Mouse (Mus musculus): ENCODE results near the gene Mettl7a2. TPM values are rescaled to one million over a fixed set of nuclear protein-coding genes. Genes with fewer than 3 reads are reported as not detected.
"Not testable (repeated sequence)": the region's sequence is repeated elsewhere in the genome, so short reads cannot be mapped to it uniquely, and the experiment has no call there.

The Mettl7a2 gene
- total RNA-seq (2021): 1 to 10 TPM in 1 of 2 experiments, under 1 TPM in 1; 0.68 to 1.1 TPM
- long read RNA-seq, experiment 1: 0 reads
- long read RNA-seq, experiment 2: 0 reads

DNA sequence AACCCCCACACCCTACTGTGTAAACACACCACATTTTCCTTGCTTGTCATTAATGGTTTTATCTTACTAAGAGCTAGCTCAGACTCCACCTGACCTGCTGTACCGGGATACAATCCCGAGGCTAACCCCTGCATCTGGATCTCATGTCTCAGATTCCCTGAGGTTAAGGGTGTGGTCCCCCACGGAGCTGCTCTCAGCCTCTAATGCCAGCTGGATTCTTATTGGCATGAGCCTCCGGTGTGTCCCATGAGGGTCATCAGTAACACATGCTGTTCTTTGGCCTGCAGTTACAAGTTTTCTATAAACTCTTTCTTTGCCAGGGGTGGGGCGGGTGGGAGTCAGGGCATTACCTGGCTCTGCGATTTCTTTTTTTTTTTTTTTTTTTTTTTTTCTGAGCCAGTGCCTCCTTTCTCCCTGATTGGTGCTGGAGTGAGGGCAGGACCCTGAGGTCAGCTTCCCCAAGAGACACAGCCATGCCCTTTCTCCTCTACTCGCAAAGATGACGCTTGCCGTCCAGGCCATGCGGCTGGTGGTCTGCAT is at the start of gene Mettl7a2, which contains the start of gene Methig1:
TSS of gene Mettl7a2 (plus strand) at position 490 of the 540 bp plus-strand sequence.
TSS of gene Methig1 (plus strand) at position 439 of the 540 bp plus-strand sequence.
- DNase-seq: no peak
- intact Hi-C loops (cut with DNase I): no loop called here

DNA sequence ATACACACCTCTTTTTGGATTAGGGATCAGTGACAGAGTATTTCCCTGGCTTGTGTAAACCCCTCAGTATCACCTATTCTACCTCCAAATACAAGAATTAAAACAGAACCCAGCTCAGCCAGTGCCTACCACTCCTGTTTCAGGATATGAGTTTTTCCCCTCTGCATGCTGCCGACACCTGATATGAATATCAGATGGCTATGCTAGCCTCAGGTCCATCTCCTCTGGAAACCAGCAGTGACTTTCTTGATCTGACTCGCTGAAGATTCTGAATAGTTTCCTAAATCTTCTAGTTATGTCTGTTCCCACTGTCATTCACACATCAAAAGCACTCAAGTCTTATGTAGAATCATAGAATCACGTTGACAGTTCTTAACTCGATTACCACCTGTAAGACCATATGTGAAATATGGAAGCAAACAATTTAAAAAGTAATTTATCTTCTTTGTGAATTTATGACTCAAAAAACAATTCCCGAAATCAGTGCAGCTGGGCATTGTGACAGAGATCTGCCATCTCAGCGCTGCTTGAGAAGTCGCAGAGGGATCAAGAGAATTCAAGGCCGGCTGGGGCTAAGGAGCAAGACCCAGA is 49.5 kb upstream of the Mettl7a2 start:
- intact Hi-C loops (cut with DNase I): loop anchor here (10.0 kb wide), 1 partner anchor 151 kb away; no protein-coding TSS in a partner anchor
- DNase-seq: no peak

DNA sequence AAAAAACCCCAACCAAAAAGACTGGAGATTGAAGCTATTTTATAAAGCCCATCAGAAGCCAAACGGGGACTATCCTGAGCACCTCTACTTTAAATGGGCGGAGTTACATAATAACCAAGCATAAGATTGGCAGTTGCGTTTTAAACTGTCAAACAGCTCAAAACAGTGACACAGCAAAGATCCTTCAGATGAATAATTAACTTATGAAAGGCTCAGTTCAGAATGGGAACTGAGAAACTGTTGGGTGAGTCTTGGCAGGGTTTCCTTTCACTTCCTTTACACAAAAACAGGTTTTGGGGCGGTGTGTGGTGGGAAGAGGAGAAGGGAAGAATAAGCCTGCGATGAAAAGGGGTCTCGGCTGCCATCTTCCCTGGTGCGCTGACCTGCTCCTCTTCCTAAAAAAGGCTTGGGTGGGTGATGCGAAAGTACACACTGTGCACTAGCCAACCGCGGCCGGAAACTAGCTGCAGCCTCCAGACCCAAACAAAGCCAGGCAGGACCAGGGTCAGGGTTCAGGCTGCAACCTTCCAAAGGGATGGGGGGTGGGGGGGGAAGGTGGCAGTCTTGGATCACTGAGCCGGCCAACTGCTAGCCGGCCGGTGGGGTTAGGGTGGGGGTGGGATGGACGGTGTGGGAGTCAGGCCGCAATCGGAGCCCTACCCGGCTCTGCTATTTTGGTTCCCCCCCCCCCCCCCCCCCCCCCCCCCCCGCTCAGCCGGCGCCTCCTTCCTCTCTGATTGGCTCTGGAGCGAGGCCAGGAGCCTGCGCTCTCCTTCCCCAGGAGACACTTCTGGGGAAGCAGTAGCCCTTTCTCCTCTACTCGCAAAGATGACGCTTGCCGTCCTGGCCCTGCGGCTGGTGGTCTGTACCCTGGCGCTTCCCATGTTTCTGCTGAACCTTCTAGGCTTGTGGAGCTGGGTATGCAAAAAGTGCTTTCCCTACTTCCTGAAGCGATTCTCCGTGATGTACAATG is 48.7 kb upstream of the Mettl7a2 start, which contains the start of gene Mettl7a1:
TSS of gene Mettl7a1 (plus strand) at position 122 of the 973 bp plus-strand sequence.
- intact Hi-C loops (cut with DNase I): loop anchor here (10.0 kb wide), 1 partner anchor 150 kb away; no protein-coding TSS in a partner anchor
- DNase-seq: peak; percentile 89

DNA sequence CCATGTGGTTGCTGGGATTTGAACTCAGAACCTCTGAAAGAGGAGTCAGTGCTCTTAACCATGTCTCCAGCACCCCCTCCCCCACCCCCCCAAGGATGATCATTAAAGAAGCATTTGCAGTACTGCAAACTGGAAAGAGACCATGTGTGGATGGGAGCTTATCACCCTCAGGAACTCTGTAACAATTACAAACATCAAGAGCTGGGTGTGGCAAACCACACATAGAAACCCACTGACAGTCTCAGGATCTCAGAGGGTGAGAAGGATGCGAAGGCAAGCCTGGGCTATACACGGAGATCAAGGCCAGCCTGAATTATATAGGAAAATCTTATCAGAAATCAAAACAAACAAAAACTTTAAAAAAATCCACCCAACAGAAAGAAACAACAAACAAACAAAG is 46.8 kb upstream of the Mettl7a2 start:
- no peak for DNase-seq
- intact Hi-C loops (cut with DNase I): loop anchor here (10.0 kb wide), 1 partner anchor 149 kb away; no protein-coding TSS in a partner anchor

DNA sequence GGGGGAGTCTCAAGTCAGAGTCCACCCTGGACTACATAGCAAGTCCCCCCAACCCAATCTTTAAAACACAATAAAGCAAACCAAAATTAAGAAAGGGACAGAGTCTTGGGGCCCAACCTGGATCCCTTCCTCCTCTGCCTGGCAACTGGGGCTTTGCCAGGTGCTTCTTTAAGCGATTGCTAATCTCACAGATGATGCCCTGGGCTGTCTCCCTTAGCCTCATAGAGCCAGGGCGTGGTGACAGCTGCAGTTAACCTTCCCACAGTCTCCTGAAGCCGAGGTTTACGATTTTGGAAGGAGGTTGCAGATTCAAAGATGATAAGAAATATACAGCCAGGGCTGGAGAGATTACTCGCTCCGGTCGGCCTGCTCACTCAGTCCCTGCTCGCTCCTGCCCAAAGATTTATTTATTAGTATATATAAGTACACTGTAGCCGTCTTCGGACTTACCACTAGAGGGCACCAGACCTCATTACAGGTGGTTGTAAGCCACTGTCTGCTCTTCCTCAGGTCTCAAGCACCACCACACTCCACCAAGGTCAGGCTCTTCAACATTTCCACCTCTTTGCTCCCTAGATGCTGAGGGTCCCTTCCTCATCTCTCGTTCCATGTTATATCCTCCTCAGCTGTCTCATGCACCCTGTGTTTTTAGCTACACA is 45.4 kb upstream of the Mettl7a2 start:
- intact Hi-C loops (cut with DNase I): loop anchor here (10.0 kb wide), 1 partner anchor 147 kb away; no protein-coding TSS in a partner anchor
- peak in 1 of 2 experiments; percentile 33 for DNase-seq

DNA sequence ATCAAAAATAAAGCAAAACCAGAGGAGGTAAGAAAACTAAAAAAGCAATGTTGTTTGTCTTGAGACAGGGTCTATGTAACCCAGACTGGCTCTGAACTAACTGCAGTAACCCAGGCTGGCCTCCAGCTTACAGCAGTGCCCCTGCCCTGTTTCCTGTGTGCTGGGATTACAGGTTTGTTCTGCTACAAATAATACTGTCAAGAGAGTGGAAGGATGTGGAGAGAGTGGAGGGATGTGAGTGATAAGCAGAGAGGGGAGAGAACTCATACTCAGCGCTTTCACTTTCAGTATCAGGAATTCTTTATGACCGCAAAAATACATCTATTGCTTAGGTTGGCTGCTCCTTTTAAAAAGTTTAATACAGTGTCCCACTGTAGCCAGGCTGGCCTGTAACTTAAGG is 40.7 kb upstream of the Mettl7a2 start:
- intact Hi-C loops (cut with DNase I): no loop called here
- no peak for DNase-seq

DNA sequence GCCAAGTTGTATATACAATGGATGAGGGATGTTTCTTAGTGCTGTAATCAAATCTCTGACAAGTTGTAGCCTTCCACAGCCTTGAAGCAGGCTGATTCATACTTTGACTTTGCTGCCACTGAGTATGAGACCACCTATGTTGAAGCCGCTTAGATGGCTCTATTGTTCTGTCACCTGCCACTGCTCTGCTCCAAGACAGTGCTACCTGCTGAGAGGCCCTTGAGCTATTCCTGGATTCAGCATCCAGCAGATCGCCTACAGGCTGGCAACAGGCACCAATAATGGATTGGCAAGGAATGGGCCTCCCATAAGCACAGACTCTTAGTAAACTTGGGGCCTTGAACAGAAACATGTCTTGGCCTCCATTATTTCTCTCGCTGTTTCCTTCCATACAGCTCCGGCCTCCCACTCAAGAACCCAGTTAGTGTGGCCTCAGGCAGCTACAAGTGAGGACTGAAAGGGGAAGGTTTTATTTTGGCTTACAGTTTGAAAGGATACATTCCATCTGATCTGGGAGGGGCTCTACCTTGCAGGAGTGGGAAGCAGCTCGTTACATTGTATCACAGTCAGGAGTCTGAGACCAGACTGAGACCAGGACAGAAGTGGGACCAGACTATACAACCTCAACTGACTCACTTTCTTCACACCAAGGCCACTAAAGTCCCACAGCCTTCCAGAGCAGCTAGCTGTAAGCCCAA is 38.4 kb upstream of the Mettl7a2 start:
- no peak for DNase-seq
- intact Hi-C loops (cut with DNase I): loop anchor here (5.0 kb wide), 1 partner anchor 52 kb away; no protein-coding TSS in a partner anchor

DNA sequence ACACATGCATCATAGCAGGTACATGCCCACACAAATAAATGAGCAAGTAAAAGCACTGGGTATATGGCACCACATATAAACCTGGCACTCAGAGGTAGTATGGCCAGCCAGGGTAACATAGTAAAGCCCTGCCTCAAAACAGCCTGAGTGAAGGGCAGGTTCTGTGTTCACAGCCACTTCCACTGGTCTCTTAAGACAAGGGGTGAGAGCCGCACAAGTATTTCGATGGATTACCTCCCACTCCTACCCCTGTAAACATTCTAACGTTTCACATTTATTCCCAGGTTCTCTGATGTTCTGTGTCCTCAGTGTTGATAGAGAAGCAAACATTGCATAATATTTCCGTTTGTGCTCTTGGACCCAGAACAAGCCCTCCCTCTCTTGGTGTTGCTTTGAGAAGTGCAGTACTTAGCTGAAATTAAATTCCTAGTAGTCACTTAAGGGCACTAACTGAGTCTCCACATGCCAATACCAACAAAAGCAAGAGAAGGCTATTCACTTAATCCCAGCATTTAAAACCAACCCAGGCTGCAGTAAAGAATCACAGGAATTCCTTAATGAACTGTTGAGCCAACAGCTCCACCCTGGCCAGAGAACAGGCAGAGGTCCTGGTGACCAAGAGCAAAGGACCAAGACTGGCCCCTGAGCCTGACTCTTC is 34.9 kb upstream of the Mettl7a2 start:
- intact Hi-C loops (cut with DNase I): loop anchor here (5.0 kb wide), 1 partner anchor 56 kb away; no protein-coding TSS in a partner anchor
- not testable (repeated sequence) for DNase-seq

DNA sequence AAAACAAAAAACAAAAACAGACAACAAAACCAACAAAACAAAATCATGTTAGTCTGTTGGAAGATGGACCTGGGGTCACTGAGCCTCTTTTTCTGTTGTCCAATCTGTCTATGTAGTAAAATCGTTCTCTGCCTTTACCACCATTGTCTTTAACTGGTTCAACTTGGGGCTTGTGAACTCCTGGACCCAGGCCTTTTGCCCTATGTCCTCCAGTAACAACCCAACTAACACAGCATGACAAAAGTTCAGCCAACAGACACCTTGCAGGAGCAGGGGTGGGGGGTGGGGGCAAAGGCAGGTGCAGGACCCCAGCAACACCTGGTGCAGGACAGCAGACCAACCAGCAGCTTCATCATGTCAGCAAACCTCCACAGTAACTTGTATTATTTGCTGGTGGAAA is 33.1 kb upstream of the Mettl7a2 start:
- DNase-seq: no peak
- intact Hi-C loops (cut with DNase I): loop anchor here (5.0 kb wide), 1 partner anchor 58 kb away; no protein-coding TSS in a partner anchor

DNA sequence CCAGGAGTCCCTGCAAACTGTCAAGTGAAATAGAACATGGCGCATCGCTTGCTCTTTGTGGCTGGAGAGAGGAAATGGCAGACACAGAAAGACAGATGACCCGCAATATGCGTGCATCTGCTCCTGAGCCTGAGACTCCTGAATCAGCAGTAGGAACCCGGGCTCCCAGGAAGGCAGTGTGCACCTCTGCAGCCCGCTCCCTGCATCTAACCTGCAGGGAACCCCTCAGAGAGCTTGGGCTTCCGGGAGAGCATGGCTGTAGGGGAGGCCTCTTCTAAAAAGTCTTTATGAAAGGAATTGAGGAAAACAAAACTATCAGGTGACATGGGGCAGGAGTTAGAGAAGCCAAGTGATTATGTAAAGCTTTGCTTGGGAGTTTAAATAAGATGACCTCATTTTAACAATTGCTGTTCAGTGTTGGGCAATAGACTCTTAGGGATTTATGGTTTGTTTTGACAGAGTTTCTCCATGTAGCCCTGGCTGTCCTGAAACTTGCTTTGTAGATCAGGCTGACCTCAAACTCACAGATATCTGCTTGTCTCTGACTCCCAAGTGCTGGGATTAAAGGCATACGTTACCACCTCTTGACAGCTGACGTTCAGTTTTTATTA is 32.6 kb upstream of the Mettl7a2 start:
- DNase-seq: no peak
- intact Hi-C loops (cut with DNase I): no loop called here

DNA sequence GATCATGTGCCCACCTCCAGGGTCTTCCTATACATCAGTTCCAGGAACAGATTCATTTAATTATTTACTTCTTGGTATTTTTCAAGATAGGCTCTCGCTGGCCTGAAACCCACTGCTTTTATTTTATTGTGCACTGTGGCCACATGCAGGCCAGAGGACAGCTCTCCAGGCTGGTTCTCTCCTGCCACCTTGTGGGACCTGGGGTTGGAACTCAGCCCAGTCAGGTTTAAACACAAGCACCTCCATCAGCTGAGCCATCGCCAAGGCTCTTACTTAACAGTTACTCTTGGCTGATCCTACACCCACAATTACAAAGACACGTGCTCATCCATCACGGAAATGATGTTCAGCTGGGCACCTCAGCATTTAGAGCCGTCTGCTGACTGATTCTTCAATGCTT is 31.9 kb upstream of the Mettl7a2 start:
- peak; percentile 35 to 56 for DNase-seq
- intact Hi-C loops (cut with DNase I): no loop called here

DNA sequence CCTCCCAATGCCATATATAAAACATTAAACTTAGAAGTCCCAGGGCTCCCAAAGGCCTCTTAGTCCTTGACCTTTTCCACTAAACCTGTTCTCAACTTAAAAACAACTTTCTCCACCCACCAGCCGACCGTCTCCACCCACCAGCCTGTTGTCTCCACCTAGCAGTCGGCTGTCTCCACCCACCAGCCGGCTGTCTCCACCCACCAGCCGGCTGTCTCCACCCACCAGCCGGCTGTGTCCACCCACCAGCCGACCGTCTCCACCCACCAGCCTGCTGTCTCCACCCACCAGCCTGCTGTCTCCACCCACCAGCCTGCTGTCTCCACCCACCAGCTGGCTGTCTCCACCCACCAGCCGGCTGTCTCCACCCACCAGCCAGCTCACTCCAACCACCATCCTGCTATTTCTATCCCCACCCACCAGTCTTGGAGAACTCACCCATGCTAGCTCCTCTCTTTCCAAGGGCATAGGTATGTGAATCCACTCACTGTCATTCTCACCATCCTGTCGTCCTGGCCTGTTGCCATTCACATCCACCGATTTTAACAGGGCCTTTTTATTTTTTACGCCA is 28.9 kb upstream of the Mettl7a2 start:
- no peak for DNase-seq
- intact Hi-C loops (cut with DNase I): no loop called here

DNA sequence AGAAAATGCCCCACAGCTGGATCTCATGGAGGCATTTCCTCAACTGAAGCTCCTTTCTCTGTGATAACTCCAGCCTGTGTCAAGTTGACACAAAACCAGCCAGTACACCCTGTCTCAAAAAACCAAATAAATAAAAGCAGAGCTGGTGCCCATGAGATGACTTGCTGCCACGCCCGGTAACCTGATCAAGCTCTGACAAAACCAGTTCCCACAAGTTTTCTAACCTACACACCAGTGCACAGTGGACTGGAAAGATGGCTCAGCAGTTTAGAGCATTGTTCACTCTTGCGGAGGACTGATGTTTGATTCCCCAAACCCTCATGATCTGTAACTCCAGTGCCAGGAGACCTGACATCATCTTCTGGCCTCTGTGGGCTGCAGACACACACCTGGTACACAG is 27.8 kb upstream of the Mettl7a2 start:
- no peak for DNase-seq
- intact Hi-C loops (cut with DNase I): no loop called here

DNA sequence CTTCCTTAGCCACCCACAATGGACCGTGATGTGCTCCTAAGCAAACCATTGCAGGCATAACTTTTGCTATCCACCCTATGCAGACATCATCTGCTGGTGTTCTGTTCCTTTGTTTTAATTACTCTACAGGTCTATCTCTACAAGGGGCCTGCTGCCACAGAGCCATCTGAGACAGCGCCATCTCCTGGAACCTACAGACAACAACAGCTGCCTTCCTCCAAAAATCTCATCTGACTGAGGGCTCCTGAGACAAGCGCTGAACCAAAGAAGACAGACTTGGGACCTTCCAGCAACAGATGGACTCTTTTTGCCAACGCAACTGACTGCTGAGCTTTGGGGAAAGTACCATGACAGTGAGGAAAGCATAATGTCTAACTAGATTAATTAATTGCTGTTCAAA is 24.9 kb upstream of the Mettl7a2 start:
- intact Hi-C loops (cut with DNase I); DNase-seq: not testable (repeated sequence)

DNA sequence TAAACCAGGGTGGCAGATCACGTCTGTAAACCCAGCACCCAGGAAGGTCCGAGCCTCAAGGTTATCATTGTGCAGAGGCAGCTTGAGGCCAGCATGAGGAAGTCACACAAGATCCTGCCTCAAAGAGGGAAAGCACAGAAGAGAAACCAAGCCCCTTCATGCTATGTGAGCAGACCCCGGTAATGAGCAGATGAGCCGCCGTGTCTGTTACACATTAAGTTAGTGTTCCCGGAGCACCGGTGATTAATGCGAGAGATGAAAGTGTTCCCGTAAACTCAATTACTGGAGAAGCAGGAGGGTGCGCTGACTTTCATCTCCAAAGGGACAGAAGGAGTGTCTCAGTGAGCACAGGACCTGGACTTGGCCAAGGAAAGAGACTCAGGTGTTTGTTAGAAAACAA is 23.7 kb upstream of the Mettl7a2 start:
- intact Hi-C loops (cut with DNase I); DNase-seq: not testable (repeated sequence)

DNA sequence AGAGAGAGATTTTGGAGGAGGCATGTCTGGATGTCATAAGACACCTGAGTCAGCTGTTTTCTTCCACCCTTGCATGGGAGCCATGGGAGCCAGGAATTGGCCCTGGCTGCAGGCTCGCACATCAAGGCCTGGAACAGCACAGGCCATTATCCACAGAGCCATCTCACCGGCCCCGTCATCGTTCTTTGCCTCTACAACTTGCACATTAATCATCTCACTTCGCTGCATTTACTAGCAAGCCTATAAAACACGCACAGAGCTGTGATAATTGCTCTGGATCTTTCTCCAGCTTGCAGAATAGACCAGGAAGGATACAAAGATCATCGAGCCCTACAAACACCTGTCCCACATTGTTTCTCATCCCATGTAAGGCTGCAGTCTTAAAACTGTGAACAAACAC is 22.3 kb upstream of the Mettl7a2 start:
- intact Hi-C loops (cut with DNase I): loop anchor here (5.0 kb wide), 1 partner anchor 37 kb away; no protein-coding TSS in a partner anchor
- DNase-seq: no peak

DNA sequence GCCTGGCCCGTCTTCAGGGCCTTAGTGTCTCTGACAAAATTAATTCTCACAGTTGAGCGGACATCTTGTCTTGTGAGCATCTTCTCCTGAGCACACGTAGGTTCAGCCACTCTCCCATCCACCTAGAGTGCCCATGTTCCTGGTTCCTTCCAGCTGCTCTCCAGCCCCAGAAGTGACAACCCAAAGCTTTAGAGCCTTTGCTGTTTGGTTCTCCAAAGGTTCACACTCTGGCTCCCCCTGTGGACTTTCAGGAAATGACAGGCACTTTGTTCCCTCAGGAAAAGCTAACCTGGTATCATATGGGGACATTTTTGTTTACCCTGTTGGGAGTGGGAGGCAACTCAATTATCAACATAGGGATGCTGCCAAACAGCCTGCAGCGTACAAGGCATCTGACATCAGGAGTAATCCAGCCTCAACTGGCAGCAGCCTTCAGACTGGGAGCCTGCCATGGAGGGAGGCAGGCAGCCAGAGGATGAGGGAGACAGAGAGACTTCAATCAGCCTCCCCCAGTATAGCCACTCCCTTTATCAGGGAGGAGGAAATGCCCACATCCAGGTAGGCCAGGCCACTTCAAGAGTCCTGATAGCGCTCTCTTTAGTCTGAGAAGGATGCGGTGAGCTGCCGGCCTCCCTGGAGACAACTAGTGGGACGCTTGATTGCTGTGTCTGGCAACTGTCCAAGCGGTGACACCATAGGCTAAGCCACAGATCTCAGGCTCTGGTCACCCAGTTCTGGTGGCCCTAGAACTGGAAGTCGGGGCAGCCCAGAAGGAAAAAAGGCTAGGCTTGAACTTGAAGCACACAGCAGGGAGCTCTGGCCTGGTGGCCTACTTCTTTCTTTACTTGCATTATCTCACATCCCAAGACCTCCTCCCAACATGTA is 20.7 kb upstream of the Mettl7a2 start:
- intact Hi-C loops (cut with DNase I): loop anchor here (5.0 kb wide), 1 partner anchor 35 kb away; no protein-coding TSS in a partner anchor
- DNase-seq: not testable (repeated sequence)
